Mouse (Mus musculus) G1E-ER4 (cell line): ENCODE results near the gene Sncg. TPM values are rescaled to one million over a fixed set of nuclear protein-coding genes. Genes with fewer than 3 reads are reported as not detected.

ENCODE experiments used
- GATA1 ChIP-seq: IDR thresholded peaks from one replicate; pipeline ENCODE4 v1.8.0; 2012; ENCODE audit warnings: low read length, inconsistent platforms
- polyA plus RNA-seq: library from polyadenylated mRNA; stranded (reverse); fragments of >175 nt; gene quantifications from 2 replicates; pipeline ENCODE4 v1.2.3, GENCODE M21; 2012

Sncg gene
- polyA plus RNA-seq, 1 experiment, result not detected

DNA sequence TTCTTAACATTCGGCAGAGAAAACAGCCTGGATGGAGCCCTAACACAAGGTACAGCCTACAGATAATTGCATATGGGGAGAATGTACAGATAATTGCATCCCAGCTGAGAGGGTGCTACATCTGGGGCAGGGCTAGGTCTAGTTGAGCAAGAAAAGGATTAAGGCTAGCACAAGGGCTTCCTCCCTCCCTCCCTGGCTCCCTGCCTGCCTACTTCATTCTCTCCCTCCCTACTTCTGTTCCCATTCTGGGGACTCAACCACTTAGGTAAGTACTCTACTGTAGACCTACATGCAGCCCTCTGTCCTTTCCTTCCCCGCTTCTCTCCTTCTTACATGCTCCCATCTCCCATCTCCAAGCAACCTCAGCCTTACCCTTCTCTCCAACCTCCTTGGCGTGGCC lies 21.3 kb downstream of the Sncg start:
- TF ChIP-seq GATA1, result no peak

DNA sequence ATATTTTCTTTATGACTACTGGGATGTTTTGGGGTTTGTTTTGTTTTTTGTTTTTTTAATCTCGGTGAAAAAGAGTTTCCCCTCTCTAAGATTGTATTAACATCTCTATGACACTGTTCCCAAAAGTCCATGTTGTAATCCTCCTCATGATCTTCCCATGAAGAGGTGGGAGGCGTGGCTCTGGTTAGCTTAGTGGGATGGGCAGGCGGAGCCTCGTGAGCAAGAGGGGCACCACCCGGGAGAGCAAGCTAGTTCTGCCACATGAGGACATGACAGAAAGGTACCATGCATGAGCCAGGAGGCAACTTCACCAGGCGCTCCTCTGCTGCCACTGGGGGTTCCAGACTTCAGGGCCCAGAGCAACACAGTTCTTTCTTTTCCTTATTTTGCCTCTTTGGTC lies 22.1 kb downstream of the Sncg start:
- no peak for TF ChIP-seq GATA1

DNA sequence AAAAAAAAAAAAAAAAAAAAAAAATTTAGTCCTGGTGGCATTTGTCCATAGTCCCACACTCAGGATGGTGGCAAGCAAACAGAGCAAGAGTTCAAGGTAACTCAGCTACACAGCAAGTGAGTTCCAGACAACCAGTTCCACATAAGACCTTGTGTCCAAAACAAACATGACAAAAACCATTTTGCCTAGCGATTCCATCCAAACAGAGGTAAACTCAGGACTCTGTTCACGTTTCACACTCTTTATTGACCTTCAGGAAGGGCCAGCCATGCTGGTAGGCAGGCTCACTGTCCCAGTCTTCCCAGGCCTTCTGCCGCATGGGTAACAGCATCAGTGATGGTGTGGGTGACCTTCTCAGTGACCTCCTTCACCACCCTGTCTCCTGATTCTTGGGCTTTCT lies 22.9 kb downstream of the Sncg start:
- TF ChIP-seq GATA1, result no peak

DNA sequence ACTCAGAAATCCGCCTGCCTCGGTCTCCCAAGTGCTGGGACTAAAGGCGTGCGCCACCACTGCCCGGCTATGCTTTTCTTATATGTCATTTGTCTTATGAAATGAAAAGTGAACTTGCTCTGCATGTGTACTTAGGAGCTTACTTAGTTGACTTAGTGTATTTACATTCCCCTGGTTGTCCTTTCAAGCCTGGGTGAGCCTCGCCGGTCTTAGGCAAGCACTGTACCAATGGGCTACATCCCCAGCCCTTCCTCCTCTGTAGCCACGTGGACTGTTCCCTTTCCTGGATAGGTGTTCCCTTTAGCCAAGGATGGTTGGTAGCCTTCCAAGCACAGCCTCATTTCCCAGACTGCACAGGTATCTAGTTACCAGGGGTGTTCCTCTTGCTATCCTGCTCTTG lies 25.6 kb downstream of the Sncg start:
- no peak for TF ChIP-seq GATA1

DNA sequence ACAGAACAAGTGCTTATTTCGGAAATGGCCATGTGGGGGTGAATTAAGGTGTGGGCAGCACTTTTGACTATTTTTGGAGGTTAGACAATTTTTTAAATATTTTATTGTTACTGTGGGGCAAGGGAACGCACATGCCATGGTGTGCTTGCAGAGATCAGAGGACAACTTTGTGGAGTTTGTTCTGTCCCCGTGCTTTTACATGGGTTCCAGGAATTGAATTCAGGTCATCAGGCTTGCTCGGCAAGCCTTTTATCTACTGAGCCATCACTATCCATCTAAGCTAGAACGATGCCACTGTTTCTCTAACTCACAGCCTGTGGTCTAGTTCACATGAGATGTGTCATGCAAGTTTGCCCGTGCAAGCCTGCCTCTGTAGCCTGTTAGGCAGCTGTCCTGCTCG lies 26.3 kb downstream of the Sncg start:
- TF ChIP-seq GATA1, result no peak

DNA sequence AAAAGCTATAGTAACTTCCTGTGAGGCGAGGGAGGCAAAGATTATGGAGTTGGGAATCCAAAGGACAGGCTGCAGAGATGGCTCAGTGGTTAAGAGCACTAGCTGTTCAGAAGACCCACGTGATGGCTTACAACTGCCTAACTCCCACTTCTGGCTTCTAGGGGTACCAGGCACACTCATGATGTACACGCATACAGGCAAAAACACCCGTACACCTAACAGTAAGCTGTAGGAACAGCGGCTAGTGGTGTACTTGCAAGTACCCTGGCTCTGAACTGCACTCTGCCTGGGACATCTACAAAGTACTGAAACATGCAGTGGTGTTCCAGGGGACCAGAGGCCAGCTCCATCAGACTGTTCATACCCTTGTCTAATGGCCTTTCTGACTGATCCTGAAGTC lies 27.5 kb downstream of the Sncg start:
- TF ChIP-seq GATA1, result no peak

DNA sequence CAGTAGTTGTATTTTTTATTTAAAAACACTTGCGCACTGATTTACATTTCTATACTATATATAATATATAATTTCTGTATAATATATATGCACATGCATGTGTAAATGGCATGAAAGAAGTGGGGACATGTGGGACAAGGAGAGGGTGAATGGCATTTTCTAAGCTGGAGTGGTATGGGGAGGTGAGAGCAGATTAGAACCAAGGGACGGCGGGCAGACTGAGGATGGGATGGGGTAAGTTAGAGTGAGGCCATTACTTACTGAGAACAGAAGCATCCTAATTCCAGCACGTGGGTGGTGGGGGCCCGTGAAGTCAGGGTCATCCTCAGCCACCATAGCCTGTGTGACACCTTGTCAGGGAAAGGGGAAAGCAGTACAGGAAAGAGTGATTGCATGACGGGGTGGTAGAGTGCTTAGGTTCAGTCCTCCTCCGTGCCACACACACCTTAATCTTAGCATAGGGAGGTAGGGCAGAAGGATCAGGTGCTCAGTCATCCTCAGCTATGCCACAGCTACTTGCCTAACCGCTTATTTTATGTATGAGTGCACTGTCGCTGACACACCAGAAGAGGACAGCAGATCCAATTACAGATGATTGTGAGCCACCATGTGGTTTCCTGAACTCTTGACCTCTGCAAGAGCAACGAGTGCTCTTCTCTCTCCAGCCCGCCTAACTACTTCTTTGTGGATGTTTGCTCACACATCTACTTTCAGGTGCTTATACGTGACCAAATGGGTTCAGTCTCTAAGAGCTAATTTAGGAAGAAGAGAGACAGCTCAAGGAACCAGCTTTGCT lies 28.6 kb downstream of the Sncg start:
- no peak for TF ChIP-seq GATA1

DNA sequence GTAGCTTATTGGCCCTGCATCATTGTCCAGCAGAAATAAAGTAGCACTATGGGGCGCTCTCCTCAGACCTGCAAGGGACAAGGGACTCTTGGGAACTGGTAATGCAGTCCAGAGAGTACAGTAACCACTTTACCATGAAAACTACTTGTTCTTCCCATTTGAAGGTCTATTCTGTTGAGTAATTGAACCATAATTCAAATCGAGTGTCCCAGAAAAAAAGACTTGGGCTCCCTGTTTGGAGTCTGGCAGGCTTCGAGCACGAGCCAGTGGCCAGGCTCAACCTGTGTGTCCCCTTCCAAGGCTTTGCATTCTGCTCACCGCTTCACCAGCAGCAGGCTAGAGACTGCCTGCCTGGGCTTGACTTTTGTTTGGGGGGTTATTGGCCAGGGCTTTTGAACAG lies 30.2 kb downstream of the Sncg start:
- no peak for TF ChIP-seq GATA1

DNA sequence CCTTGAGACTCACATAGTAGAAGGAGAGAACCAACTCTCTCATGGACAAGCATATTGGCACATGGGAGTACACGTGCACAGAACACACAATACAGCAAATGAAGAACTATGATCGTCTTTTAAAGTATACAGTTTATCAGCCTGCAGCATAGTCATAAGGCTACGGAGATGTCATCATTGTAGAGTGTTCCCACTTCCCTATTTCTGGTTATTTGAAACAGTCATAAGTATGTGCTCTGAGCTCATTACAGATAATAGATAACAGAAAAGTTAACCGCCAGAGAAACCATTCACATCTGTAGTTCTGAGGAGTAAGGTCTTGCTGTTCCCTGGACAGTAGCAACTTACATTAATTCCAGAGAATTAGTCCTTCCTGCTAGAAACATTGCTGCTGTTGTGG lies 31.5 kb downstream of the Sncg start:
- no peak for TF ChIP-seq GATA1

DNA sequence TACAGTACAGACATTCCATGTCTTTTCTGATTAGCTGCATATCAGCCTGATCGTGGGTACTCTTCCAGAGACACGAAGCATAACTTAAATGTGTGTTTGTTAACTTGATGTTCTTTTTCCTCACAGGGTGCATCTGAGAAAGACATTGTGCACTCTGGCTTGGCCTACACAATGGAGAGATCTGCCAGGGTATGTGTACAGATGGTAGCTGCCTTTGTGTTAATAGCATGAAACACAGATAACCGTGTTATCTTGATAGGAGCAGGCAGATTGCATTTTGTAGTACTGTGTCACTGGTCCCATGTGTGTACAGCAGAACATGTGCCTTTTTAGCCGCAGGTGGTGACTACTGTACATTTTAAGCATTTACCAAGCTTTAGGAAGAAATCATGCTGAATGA lies 32.6 kb downstream of the Sncg start:
- no peak for TF ChIP-seq GATA1

DNA sequence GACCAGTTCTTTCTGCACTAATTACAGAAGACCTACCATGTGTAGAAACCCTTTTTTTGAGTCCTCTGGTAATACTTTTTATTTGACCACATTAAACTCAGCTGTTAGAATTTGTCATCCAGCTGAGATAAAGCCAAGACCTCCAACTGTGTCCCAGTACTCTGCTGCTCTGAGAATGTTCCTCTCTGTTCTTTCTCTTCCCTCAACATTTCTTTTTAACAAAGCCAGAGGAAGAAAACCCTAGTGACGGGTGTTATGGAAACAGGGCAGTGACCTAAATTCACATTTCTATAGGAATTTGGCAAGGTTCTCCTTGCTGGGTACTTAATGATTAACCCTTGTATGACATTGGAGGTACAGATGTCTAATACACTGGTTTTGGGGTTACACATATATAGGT lies 35.1 kb downstream of the Sncg start:
- no peak for TF ChIP-seq GATA1

DNA sequence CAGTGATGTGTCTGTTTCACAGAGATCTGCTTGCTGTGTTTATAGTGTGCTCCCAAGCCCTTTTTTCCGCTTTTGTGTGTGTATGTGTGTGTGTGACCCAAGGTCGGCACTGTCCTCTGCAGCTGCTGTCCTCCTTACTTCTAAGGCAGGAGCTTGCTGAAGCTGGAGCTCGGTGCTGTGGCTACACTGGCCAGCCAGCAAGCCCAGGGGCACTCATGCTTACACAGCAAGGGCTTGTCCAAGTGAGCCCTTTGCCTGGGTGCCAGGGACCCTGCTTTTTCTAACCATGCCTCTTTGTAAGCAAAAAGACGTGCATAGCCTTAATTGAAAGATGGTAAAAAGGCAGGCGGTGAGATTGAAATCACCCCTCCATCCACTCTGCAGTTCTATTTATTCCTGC lies 42.1 kb downstream of the Sncg start:
- no peak for TF ChIP-seq GATA1

DNA sequence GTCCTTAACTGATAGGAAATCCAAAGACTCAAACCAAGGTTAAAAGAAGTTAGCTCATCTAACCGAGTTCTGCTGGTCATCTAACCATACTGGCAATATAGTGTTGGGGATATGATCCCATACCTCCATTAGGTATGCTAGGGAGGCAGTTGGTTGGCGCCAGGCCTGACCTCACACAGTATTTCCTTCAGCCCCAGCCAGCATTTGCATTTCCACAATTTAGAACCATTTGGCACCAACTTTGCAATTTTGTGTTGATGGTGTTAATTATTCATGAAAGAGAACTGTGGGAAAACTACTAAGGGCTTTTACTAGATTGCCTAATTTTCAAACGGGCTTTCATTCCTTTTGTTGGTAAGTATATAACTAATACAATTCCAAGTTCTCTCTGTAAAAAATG lies 42.7 kb downstream of the Sncg start:
- no peak for TF ChIP-seq GATA1

DNA sequence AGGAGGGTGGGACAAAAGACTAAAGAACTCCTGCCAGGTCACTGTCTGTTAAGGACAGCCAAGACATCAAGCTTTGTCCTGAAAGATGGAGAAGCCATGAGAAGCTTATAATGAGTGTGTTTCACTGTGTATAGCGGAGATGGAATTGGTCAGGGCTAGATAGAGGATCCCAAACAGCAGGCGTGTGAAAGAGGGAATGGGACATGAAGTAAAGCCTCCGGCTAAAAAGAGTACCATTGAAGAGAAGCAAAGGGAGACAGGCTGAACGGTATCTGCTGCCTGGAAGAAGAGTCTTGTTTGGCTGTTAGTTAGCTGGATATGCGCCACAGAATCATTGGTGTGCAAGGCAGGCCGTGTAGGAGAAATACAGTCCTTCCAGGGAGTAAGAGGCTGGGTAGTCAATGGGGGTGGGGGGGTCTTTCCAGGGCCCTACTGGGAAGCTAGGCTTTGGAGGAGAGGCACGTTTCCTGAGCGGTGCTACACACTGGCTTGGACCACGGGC lies 43.9 kb downstream of the Sncg start:
- no peak for TF ChIP-seq GATA1

DNA sequence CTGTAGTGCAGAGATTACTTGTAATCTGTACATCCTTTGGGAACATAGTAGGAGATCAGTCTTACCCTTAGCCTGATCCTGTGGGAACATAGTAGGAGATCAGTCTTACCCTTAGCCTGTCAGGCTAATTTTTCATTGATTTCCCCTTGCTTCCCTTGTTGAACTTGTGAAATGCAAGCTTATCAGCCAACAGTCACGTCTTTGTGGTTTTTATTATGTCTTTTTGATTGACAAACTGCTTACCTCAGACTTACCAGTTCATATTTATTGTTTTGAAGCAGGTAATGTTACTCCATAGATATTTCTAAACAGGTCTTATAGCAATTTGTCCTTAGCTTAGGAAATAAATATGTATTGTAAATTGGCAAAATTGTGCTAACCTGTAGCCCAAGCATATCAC lies 47.0 kb downstream of the Sncg start:
- TF ChIP-seq GATA1, result no peak

DNA sequence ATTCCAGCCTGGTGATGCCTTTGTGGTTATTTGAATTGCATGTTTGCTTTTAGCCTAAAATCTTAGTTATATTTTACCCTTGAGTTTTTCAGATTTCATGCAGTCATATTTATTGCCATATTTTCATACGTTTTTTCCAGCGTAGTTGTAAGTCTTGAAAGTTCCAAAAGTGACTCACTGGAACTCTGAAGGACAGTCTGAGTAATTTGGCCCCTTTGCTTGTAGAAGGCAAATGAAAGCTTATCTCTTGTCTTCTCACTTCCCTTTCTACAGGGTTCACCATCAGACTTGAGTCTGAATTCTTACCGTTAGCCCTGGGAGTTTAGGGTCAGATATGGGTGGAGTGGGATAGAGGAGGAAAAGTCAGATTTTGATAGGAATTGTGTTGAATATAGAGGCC lies 48.0 kb downstream of the Sncg start:
- no peak for TF ChIP-seq GATA1

DNA sequence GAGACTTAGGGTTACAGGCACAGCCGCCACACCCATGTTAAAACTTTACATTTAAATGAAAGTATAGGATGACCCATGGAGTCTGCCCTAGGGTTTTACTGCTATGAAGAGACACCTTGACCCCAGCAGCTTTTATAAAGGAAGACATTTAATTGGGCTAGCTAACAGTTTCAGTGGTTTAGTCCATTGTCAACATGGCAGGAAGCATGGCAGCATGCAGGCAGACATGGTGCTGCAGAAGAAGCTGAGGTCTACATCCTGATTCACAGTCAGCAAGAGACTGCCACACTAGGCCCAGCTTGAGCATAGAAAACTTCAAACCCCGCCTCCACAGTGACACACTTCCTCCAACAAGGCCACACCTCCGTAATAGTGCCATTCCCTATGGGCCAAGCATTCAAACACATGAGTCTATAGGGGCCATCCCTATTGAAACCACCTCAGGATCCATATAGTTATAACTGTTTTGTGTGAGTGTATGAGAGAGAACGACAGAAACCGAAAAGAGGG lies 51.0 kb downstream of the Sncg start:
- TF ChIP-seq GATA1, result no peak

Other genes with a start within 250 kb of the Sncg start
- not detected in 2 replicates for gene Npy4r, start 222.3 kb downstream of the Sncg start, polyA plus RNA-seq
- gene Gprin2, start 173.1 kb downstream of the Sncg start, polyA plus RNA-seq, result not detected in 2 replicates
- not detected in 2 replicates for gene Syt15, start 155.2 kb downstream of the Sncg start, polyA plus RNA-seq
- gene Shld2, start 64.3 kb downstream of the Sncg start, polyA plus RNA-seq, result 7.0 and 11.6 TPM in 2 replicates
- 48.7 and 65.8 TPM in 2 replicates for gene Glud1, start 64.1 kb downstream of the Sncg start, polyA plus RNA-seq
- gene Fam25c, start 19.4 kb downstream of the Sncg start, polyA plus RNA-seq, result not detected in 2 replicates
- gene Mmrn2, start 676 bp upstream of the Sncg start, polyA plus RNA-seq, result 0.01 TPM in 1 of 2 replicates, not detected in the other
- gene Bmpr1a, start 128.6 kb upstream of the Sncg start, polyA plus RNA-seq, result not detected in 2 replicates
- not detected in 2 replicates for gene 9230112D13Rik, start 148.0 kb upstream of the Sncg start, polyA plus RNA-seq
- gene Ldb3, start 213.9 kb upstream of the Sncg start, polyA plus RNA-seq, result not detected in 2 replicates
- gene Opn4, start 225.4 kb upstream of the Sncg start, polyA plus RNA-seq, result not detected in 2 replicates